Mouse (Mus musculus) stomach, postnatal 0 days (tissue): ENCODE data around the gene Zbtb46.

Experiments used
- CTCF ChIP-seq: IDR thresholded peaks from 2 replicates; pipeline ENCODE4 v1.5.1; 2016; ENCODE audit warnings: antibody characterized with exemption, low read depth, mild to moderate bottlenecking, moderate library complexity
- EP300 ChIP-seq: optimal IDR thresholded peaks from 2 replicates; pipeline ENCODE3; 2016; ENCODE audit warnings: antibody characterized with exemption

DNA sequence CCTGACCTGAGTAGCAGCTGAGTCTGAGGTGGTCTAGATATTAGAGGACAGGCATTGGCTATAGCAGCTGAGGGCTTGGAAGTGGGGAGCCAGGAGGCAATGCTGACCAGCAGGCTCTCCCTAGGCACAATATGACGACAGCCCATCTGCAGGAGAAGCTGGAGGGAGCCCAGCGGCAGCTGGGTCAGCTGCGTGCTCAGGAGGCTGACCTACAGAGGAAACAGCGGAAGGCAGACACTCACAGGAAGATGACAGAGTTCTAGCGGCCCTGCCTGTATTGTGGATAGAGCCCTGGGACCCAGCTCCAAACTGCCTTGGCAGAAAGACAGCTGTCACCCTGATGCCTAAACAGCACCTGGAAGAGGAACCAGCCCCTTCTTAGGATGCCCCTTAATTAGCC is 79.0 kb downstream of the Zbtb46 start:
- TF ChIP-seq CTCF = no peak
- TF ChIP-seq EP300 = no peak
